Mouse (Mus musculus): ENCODE data around the gene Lamb3.

GRCm38 (mm10) chr1:193230531-193230930 is 23.0 kb downstream of the Lamb3 start:
- TF ChIP-seq POLR2A (IDR thresholded peaks at IDR 0.05; ENCODE audit: low read depth, low read length): no peak
- no peak for TF ChIP-seq CTCF (conservative IDR thresholded peaks at IDR 0.05; ENCODE audit: insufficient read depth, insufficient read length, low read depth, low read length)
